Mouse (Mus musculus): Measurements from ENCODE around the gene Lrat. TPM values are rescaled to one million over a fixed set of nuclear protein-coding genes. Genes with fewer than 3 reads are reported as not detected.

Gene Lrat
- polyA plus RNA-seq (2016; fragmentation: Nextera tagmentation; extraction: Ambion mirVana) = 0.06 and 0.09 TPM in 2 replicates

GRCm38 (mm10) chr3:82903613-82904205, at the start of gene Lrat:
Gene Lrat (minus strand): TSS chr3:82903973.
- no peak; the same call in 1 of the 2 replicates for ATAC-seq (ENCODE audit: insufficient number of reproducible peaks, insufficient read depth, low FRiP score, low TSS enrichment)
- peak within 1 kb of the TSS; percentile 75 for H3K4me2 ChIP-seq (replicated peaks)
- H3K4me1 ChIP-seq = peaks cover 7% of the 10 kb centered on the region; the same call in 1 of the 2 replicates
- no peak within 1 kb of the TSS for H3K27ac ChIP-seq
- H3K9ac ChIP-seq = no peak within 1 kb of the TSS
- H3K9me3 ChIP-seq = peaks cover 3% of the 10 kb centered on the region; the same call in 1 of the 2 replicates
- peaks cover 34% of the 10 kb centered on the region for H3K27me3 ChIP-seq
- H3K4me3 ChIP-seq = peak within 1 kb of the TSS; percentile 43
- H3K36me3 ChIP-seq = no peaks in the 10 kb centered on the region
- WGBS = 2% methylated on average over 35 of the region's 35 CpGs

GRCm38 (mm10) chr3:82952173-82952962, 48.6 kb upstream of the Lrat start:
- no peak overlapping the region for H3K9ac ChIP-seq
- H3K4me3 ChIP-seq = no peak overlapping the region
- 89% methylated on average over 4 of the region's 4 CpGs for WGBS

GRCm38 (mm10) chr3:82950639-82951038, 46.9 kb upstream of the Lrat start:
- H3K4me1 ChIP-seq = no peaks in the 10 kb centered on the region
- H3K27me3 ChIP-seq = no peaks in the 10 kb centered on the region
- 64% methylated on average over 7 of the region's 7 CpGs for WGBS
- no peak overlapping the region for H3K27ac ChIP-seq
- no peaks in the 10 kb centered on the region for H3K9me3 ChIP-seq
- no peak for ATAC-seq (ENCODE audit: insufficient number of reproducible peaks, insufficient read depth, low FRiP score, low TSS enrichment)
- no peaks in the 10 kb centered on the region for H3K36me3 ChIP-seq
- no peak overlapping the region for H3K9ac ChIP-seq
- H3K4me2 ChIP-seq (replicated peaks) = no peak overlapping the region
- no peak overlapping the region for H3K4me3 ChIP-seq

More at GRCm38 (mm10) chr3:82952173-82952962, 48.6 kb upstream of the Lrat start:
- H3K27ac ChIP-seq = no peak overlapping the region
- H3K27me3 ChIP-seq = no peaks in the 10 kb centered on the region
- no peak for ATAC-seq (ENCODE audit: insufficient number of reproducible peaks, insufficient read depth, low FRiP score, low TSS enrichment)
- no peaks in the 10 kb centered on the region for H3K9me3 ChIP-seq
- no peaks in the 10 kb centered on the region for H3K36me3 ChIP-seq
- no peaks in the 10 kb centered on the region for H3K4me1 ChIP-seq
- H3K4me2 ChIP-seq (replicated peaks) = no peak overlapping the region

GRCm38 (mm10) chr3:82950208-82950607, 46.4 kb upstream of the Lrat start:
- Histone ChIP-seq H3K9ac (no peak overlapping the region), H3K4me3 (no peak overlapping the region), H3K4me2 (replicated peaks) (no peak overlapping the region), H3K4me1 (no peaks in the 10 kb centered on the region), H3K27me3 (no peaks in the 10 kb centered on the region), H3K9me3 (no peaks in the 10 kb centered on the region), H3K27ac (no peak overlapping the region), H3K36me3 (no peaks in the 10 kb centered on the region)
- no peak for ATAC-seq (ENCODE audit: insufficient number of reproducible peaks, insufficient read depth, low FRiP score, low TSS enrichment)
- 76% methylated on average over 10 of the region's 10 CpGs for WGBS

- H3K4me1 ChIP-seq = no peaks in the 10 kb centered on the region
- no peak for ATAC-seq (ENCODE audit: insufficient number of reproducible peaks, insufficient read depth, low FRiP score, low TSS enrichment)
- H3K36me3 ChIP-seq = no peaks in the 10 kb centered on the region
- no peak overlapping the region for H3K27ac ChIP-seq
- H3K9ac ChIP-seq = no peak overlapping the region
- WGBS = 65% methylated on average over 6 of the region's 6 CpGs
- H3K27me3 ChIP-seq = no peaks in the 10 kb centered on the region
- H3K4me2 ChIP-seq (replicated peaks) = no peak overlapping the region
- no peak overlapping the region for H3K4me3 ChIP-seq
- H3K9me3 ChIP-seq = no peaks in the 10 kb centered on the region
Measured at GRCm38 (mm10) chr3:82946375-82947107, 42.8 kb upstream of the Lrat start.

- Histone ChIP-seq H3K27me3 (no peaks in the 10 kb centered on the region), H3K27ac (no peak overlapping the region), H3K36me3 (no peaks in the 10 kb centered on the region), H3K9ac (no peak overlapping the region), H3K4me2 (replicated peaks) (no peak overlapping the region), H3K4me1 (no peaks in the 10 kb centered on the region), H3K9me3 (no peaks in the 10 kb centered on the region), H3K4me3 (no peak overlapping the region)
- no peak for ATAC-seq (ENCODE audit: insufficient number of reproducible peaks, insufficient read depth, low FRiP score, low TSS enrichment)
- whole genome bisulfite sequencing = 87% methylated on average over 2 of the region's 2 CpGs
Measured at GRCm38 (mm10) chr3:82927917-82928316, 24.1 kb upstream of the Lrat start.

GRCm38 (mm10) chr3:82915632-82916031, 11.9 kb upstream of the Lrat start:
- WGBS = 24% methylated on average over 1 of the region's 1 CpGs
- H3K9me3 ChIP-seq = no peaks in the 10 kb centered on the region
- H3K36me3 ChIP-seq = no peaks in the 10 kb centered on the region
- no peak overlapping the region for H3K4me2 ChIP-seq (replicated peaks)
- H3K4me3 ChIP-seq = no peak overlapping the region
- no peak overlapping the region for H3K27ac ChIP-seq
- H3K9ac ChIP-seq = no peak overlapping the region
- no peaks in the 10 kb centered on the region for H3K27me3 ChIP-seq
- H3K4me1 ChIP-seq = no peaks in the 10 kb centered on the region
- ATAC-seq (ENCODE audit: insufficient number of reproducible peaks, insufficient read depth, low FRiP score, low TSS enrichment) = no peak

GRCm38 (mm10) chr3:82908671-82909070, 4.9 kb upstream of the Lrat start:
- Histone ChIP-seq H3K4me1 (peaks cover 5% of the 10 kb centered on the region; the same call in 1 of the 2 replicates), H3K4me2 (replicated peaks) (no peak overlapping the region), H3K4me3 (no peak overlapping the region), H3K27ac (no peak overlapping the region), H3K9me3 (peaks cover 3% of the 10 kb centered on the region; the same call in 1 of the 2 replicates), H3K36me3 (no peaks in the 10 kb centered on the region), H3K9ac (no peak overlapping the region), H3K27me3 (peaks cover 23% of the 10 kb centered on the region)
- ATAC-seq (ENCODE audit: insufficient number of reproducible peaks, insufficient read depth, low FRiP score, low TSS enrichment) = no peak
- 87% methylated on average over 2 of the region's 2 CpGs for WGBS

- Histone ChIP-seq H3K4me3 (peak overlapping the region; percentile 43), H3K27me3 (peaks cover 34% of the 10 kb centered on the region), H3K9me3 (peaks cover 3% of the 10 kb centered on the region; the same call in 1 of the 2 replicates), H3K9ac (no peak overlapping the region), H3K4me1 (peaks cover 7% of the 10 kb centered on the region; the same call in 1 of the 2 replicates), H3K27ac (no peak overlapping the region), H3K36me3 (no peaks in the 10 kb centered on the region), H3K4me2 (replicated peaks) (peak overlapping the region; percentile 75)
- ATAC-seq (ENCODE audit: insufficient number of reproducible peaks, insufficient read depth, low FRiP score, low TSS enrichment) = no peak
- WGBS = under 1% methylated on average over 31 of the region's 31 CpGs
Measured at GRCm38 (mm10) chr3:82904211-82904908, 587 bp upstream of the Lrat start.

- Histone ChIP-seq H3K27me3 (peaks cover 34% of the 10 kb centered on the region), H3K9ac (no peak overlapping the region), H3K4me3 (peak overlapping the region; percentile 43), H3K36me3 (no peaks in the 10 kb centered on the region), H3K4me1 (peaks cover 7% of the 10 kb centered on the region; the same call in 1 of the 2 replicates), H3K9me3 (peaks cover 3% of the 10 kb centered on the region; the same call in 1 of the 2 replicates), H3K27ac (no peak overlapping the region), H3K4me2 (replicated peaks) (peak overlapping the region; percentile 75)
- ATAC-seq (ENCODE audit: insufficient number of reproducible peaks, insufficient read depth, low FRiP score, low TSS enrichment) = no peak
- WGBS = 26% methylated on average over 20 of the region's 20 CpGs
Measured at GRCm38 (mm10) chr3:82902757-82903612, 788 bp downstream of the Lrat start.
